Mouse (Mus musculus): ENCODE results near the gene Lgr4. TPM values are rescaled to one million over a fixed set of nuclear protein-coding genes. Genes with fewer than 3 reads are reported as not detected.
"Not testable (repeated sequence)": the region's sequence is repeated elsewhere in the genome, so short reads cannot be mapped to it uniquely, and the experiment has no call there.

Gene Lgr4
- total RNA-seq (2021), result 10 to 100 TPM; 26.0 to 28.9 TPM

GRCm38 (mm10) chr2:109917496-109918413 lies at the start of gene Lgr4:
Gene Lgr4, plus strand, starts transcription at chr2:109917647.
- intact Hi-C loops (cut with DNase I), result loop anchor here (5.0 kb wide), 2 partner anchors 40 to 100 kb away; partner anchors contain the start of gene Ccdc34
- peak; percentile 93 for DNase-seq (ENCODE audit: low spot score)

GRCm38 (mm10) chr2:109879429-109879828 lies 38.0 kb upstream of the Lgr4 start:
- intact Hi-C loops (cut with DNase I); DNase-seq (ENCODE audit: low spot score): not testable (repeated sequence)

- intact Hi-C loops (cut with DNase I), result loop anchor here (10.0 kb wide), 1 partner anchor 186 kb away; no protein-coding TSS in a partner anchor
- DNase-seq (ENCODE audit: low spot score), result no peak
These were observed 36.3 kb upstream of the Lgr4 start for GRCm38 (mm10) chr2:109881111-109881510.

- no peak for DNase-seq (ENCODE audit: low spot score)
- intact Hi-C loops (cut with DNase I), result loop anchor here (10.0 kb wide), 1 partner anchor 187 kb away; no protein-coding TSS in a partner anchor
These were observed 35.8 kb upstream of the Lgr4 start for GRCm38 (mm10) chr2:109881625-109882024.

GRCm38 (mm10) chr2:109884106-109884505 lies 33.3 kb upstream of the Lgr4 start:
- no peak for DNase-seq (ENCODE audit: low spot score)
- intact Hi-C loops (cut with DNase I), result loop anchor here (10.0 kb wide), 1 partner anchor 189 kb away; no protein-coding TSS in a partner anchor

GRCm38 (mm10) chr2:109884507-109884906 lies 32.9 kb upstream of the Lgr4 start:
- DNase-seq (ENCODE audit: low spot score), result no peak
- intact Hi-C loops (cut with DNase I), result loop anchor here (10.0 kb wide), 1 partner anchor 190 kb away; no protein-coding TSS in a partner anchor

GRCm38 (mm10) chr2:109890068-109890467 lies 27.4 kb upstream of the Lgr4 start:
- no peak for DNase-seq (ENCODE audit: low spot score)
- intact Hi-C loops (cut with DNase I), result loop anchor here (5.0 kb wide), 1 partner anchor 153 kb away; no protein-coding TSS in a partner anchor

GRCm38 (mm10) chr2:109890597-109890996 lies 26.9 kb upstream of the Lgr4 start, which contains the start of gene Lin7c:
Gene Lin7c, plus strand, starts transcription at chr2:109890853.
- intact Hi-C loops (cut with DNase I), result loop anchor here (5.0 kb wide), 1 partner anchor 153 kb away; no protein-coding TSS in a partner anchor
- peak; percentile 90 for DNase-seq (ENCODE audit: low spot score)

GRCm38 (mm10) chr2:109891031-109891430 lies 26.4 kb upstream of the Lgr4 start:
- intact Hi-C loops (cut with DNase I), result loop anchor here (5.0 kb wide), 1 partner anchor 154 kb away; no protein-coding TSS in a partner anchor
- no peak for DNase-seq (ENCODE audit: low spot score)

GRCm38 (mm10) chr2:109891471-109891870 lies 26.0 kb upstream of the Lgr4 start:
- no peak for DNase-seq (ENCODE audit: low spot score)
- intact Hi-C loops (cut with DNase I), result loop anchor here (5.0 kb wide), 1 partner anchor 154 kb away; no protein-coding TSS in a partner anchor

GRCm38 (mm10) chr2:109896311-109896710 lies 21.1 kb upstream of the Lgr4 start:
- DNase-seq (ENCODE audit: low spot score), result no peak
- intact Hi-C loops (cut with DNase I), result no loop called here

- intact Hi-C loops (cut with DNase I), result loop anchor here (5.0 kb wide), 1 partner anchor 159 kb away; no protein-coding TSS in a partner anchor
- DNase-seq (ENCODE audit: low spot score), result no peak
These were observed 14.6 kb upstream of the Lgr4 start for GRCm38 (mm10) chr2:109902869-109903268.

- intact Hi-C loops (cut with DNase I), result loop anchor here (1.0 to 5.0 kb wide), 3 partner anchors 158 to 661 kb away; no protein-coding TSS in a partner anchor
These were observed 13.2 kb upstream of the Lgr4 start for GRCm38 (mm10) chr2:109904171-109904821.

GRCm38 (mm10) chr2:109909122-109909521 lies 8.3 kb upstream of the Lgr4 start:
- intact Hi-C loops (cut with DNase I), result no loop called here
- no peak for DNase-seq (ENCODE audit: low spot score)

More at GRCm38 (mm10) chr2:109904171-109904821, 13.2 kb upstream of the Lgr4 start:
- peak; percentile 59 for DNase-seq (ENCODE audit: low spot score)

- intact Hi-C loops (cut with DNase I), result no loop called here
These were observed 5.2 kb upstream of the Lgr4 start for GRCm38 (mm10) chr2:109912216-109912615.

GRCm38 (mm10) chr2:109912766-109913165 lies 4.7 kb upstream of the Lgr4 start:
- DNase-seq (ENCODE audit: low spot score), result no peak
- intact Hi-C loops (cut with DNase I), result no loop called here

More at GRCm38 (mm10) chr2:109912216-109912615, 5.2 kb upstream of the Lgr4 start:
- DNase-seq (ENCODE audit: low spot score), result no peak

- intact Hi-C loops (cut with DNase I), result no loop called here
- DNase-seq (ENCODE audit: low spot score), result no peak
These were observed 4.2 kb upstream of the Lgr4 start for GRCm38 (mm10) chr2:109913241-109913640.

GRCm38 (mm10) chr2:109914601-109915000 lies 2.8 kb upstream of the Lgr4 start:
- intact Hi-C loops (cut with DNase I), result no loop called here
- no peak for DNase-seq (ENCODE audit: low spot score)

GRCm38 (mm10) chr2:109916782-109917495 lies 508 bp upstream of the Lgr4 start:
- no peak for DNase-seq (ENCODE audit: low spot score)
- intact Hi-C loops (cut with DNase I), result loop anchor here (5.0 kb wide), 2 partner anchors 40 to 100 kb away; partner anchors contain the start of gene Ccdc34

All from heart, postnatal 25 days (tissue).